Mouse (Mus musculus) liver, embryonic 14.5 days (tissue): ENCODE results near the gene Tubb5. TPM values are rescaled to one million over a fixed set of nuclear protein-coding genes. Genes with fewer than 3 reads are reported as not detected.
"Not testable (repeated sequence)": the region's sequence is repeated elsewhere in the genome, so short reads cannot be mapped to it uniquely, and the experiment has no call there.

Experiments used
- ATAC-seq: fragments of 200-750 bp; cut with Nextera tagmentation; 2 replicates; pipeline ENCODE4 v1.8.0; 2017; ENCODE audit warnings: moderate number of reproducible peaks, mild to moderate bottlenecking, moderate library complexity; ENCODE audit not compliant: insufficient read depth
- DNase-seq, 3 experiments: peaks; one replicate each; pipeline ENCODE4 v3.0.0-alpha.2; 2012 to 2013; ENCODE audit warnings: low read depth in 3 of 3, low spot score in 3 of 3
- H3K27ac ChIP-seq: fragments of 300-500 bp; sonication (generic); 2 replicates; pipeline ENCODE4 v1.5.1; 2014; ENCODE audit warnings: moderate library complexity, mild to moderate bottlenecking, control low read depth, inconsistent platforms
- H3K27me3 ChIP-seq: fragments of 300-500 bp; sonication (generic); 2 replicates; pipeline ENCODE4 v1.6.1; 2014; ENCODE audit warnings: mild to moderate bottlenecking, low read length, moderate library complexity; ENCODE audit not compliant: control insufficient read depth, insufficient read depth
- H3K36me3 ChIP-seq: fragments of 300-500 bp; sonication (generic); replicated peaks from 2 replicates; pipeline ENCODE4 v1.6.1; 2014; ENCODE audit warnings: low read depth; ENCODE audit not compliant: control insufficient read depth, insufficient read depth
- H3K4me1 ChIP-seq, 2 experiments: fragments of 200-500 bp in 1 of 2; fragments of 300-500 bp in 1 of 2; sonication (generic) in 1 of 2; replicated peaks; 2 replicates each; pipeline ENCODE4 v1.6.1; 2012 to 2014; ENCODE audit warnings: antibody characterized with exemption in 1 of 2, inconsistent platforms in 1 of 2, low read length in 1 of 2; ENCODE audit not compliant: control insufficient read depth in 2 of 2, insufficient read depth in 2 of 2
- H3K4me2 ChIP-seq: fragments of 300-500 bp; sonication (generic); 2 replicates; pipeline ENCODE4 v1.6.1; 2014; ENCODE audit warnings: low read depth, mild to moderate bottlenecking, control low read depth, moderate library complexity
- H3K4me3 ChIP-seq, 2 experiments: fragments of 200-500 bp in 1 of 2; fragments of 300-500 bp in 1 of 2; sonication (generic) in 1 of 2; 2 replicates each; pipeline ENCODE4 v1.5.1; 2012 to 2014; ENCODE audit warnings: low read depth in 2 of 2, low read length in 2 of 2, mild to moderate bottlenecking in 2 of 2, control low read depth in 1 of 2, inconsistent platforms in 1 of 2, moderate library complexity in 1 of 2; ENCODE audit not compliant: insufficient read depth in 1 of 2
- H3K9ac ChIP-seq: fragments of 300-500 bp; sonication (generic); replicated peaks from 2 replicates; pipeline ENCODE4 v1.6.1; 2014; ENCODE audit warnings: mild to moderate bottlenecking, control low read depth, moderate library complexity
- H3K9me3 ChIP-seq: fragments of 300-500 bp; sonication (generic); 2 replicates; pipeline ENCODE4 v1.6.1; 2016; ENCODE audit warnings: low read length, mixed read lengths; ENCODE audit not compliant: control insufficient read depth
- CTCF ChIP-seq: IDR thresholded peaks from 2 replicates; pipeline ENCODE4 v1.5.1; 2016; ENCODE audit warnings: antibody characterized with exemption, low read depth, control low read depth
- EP300 ChIP-seq: IDR thresholded peaks from 2 replicates; pipeline ENCODE4 v1.6.1; 2016; ENCODE audit warnings: antibody characterized with exemption, low read depth
- WGBS: fragments of 180-500 bp; shearing (Covaris S2); extraction: QIAGEN DNeasy Blood & Tissue Kit; methylation state at CpG from one replicate; pipeline ENCODE4 v1.1.7; 2014; ENCODE audit not compliant: insufficient replicate concordance; 5-methylcytosine and 5-hydroxymethylcytosine counted together
- polyA plus RNA-seq, 2 experiments: library from polyadenylated mRNA; depleted of rRNA in 1 of 2; stranded (reverse) in 1 of 2; unstranded in 1 of 2; fragments of >200 nt; fragmentation: Nextera tagmentation in 1 of 2; extraction: Ambion mirVana in 1 of 2; gene quantifications; 2 replicates each; pipeline versions ENCODE4 v1.2.1 to v1.2.3; 2012 to 2014

Gene Tubb5
- polyA plus RNA-seq, 2 experiments: 330 to 467 TPM

DNA sequence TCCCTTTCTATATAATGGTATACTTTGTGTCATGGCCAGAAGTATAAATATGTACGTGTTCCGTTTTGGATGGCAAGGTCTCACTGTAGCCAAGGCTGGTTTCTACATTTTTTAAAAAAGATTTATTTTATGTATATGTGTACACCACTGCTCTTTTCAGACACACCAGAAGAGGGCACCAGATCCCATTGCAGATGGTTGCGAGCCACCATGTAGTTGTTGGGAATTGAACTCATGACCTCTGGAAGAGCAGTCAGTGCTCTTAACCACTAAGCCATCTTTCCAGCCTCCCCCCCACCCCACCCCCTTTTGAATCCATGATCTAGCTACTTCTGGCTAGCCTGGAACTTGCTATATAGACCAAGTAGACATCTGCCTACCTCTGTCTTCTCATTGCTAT is 5.4 kb upstream of the Tubb5 start:
- Histone ChIP-seq H3K4me3 (no peak overlapping the region), H3K36me3 (peaks cover 42% of the 10 kb centered on the region), H3K27ac (no peak overlapping the region), H3K9ac (no peak overlapping the region), H3K4me2 (no peak overlapping the region), H3K27me3 (no peaks in the 10 kb centered on the region), H3K9me3 (no peaks in the 10 kb centered on the region), H3K4me1 (peaks cover 22 to 34% of the 10 kb centered on the region in 2 experiments)
- 87% methylated on average over 3 of the region's 3 CpGs for WGBS
- DNase-seq: no peak
- TF ChIP-seq CTCF (peak; percentile 47), EP300 (no peak)
- no peak for ATAC-seq

DNA sequence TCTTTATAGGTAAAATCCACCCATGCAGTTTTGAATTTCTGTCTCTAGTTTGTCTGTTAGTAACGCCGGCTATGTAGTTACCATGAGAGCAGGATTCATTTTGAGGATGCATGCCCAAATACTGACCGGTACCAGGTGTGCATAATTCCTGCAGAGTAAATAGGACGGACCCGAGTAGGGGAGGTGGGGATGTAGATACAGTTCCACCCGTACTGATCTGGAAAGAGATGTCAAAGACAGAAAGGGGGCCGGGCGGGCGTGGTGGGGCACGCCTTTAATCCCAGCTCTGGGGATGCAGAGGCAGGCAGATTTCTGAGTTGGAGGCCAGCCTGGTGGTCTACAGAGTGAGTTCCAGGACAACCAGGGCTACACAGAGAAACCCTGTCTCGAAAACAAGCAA is 3.9 kb upstream of the Tubb5 start:
- peaks cover 27% of the 10 kb centered on the region for H3K36me3 ChIP-seq
- no peak for ATAC-seq
- peak overlapping the region; percentile 88 for H3K27ac ChIP-seq
- peak overlapping the region; percentile 83 for H3K9ac ChIP-seq
- 6% methylated on average over 11 of the region's 11 CpGs for WGBS
- no peaks in the 10 kb centered on the region for H3K9me3 ChIP-seq
- H3K27me3 ChIP-seq: no peaks in the 10 kb centered on the region
- peaks cover 24 to 35% of the 10 kb centered on the region in 2 experiments for H3K4me1 ChIP-seq
- H3K4me2 ChIP-seq: peak overlapping the region; percentile 82
- no peak for DNase-seq
- H3K4me3 ChIP-seq: peak overlapping the region; percentile 74 to 86
- TF ChIP-seq CTCF: no peak
- no peak for TF ChIP-seq EP300

DNA sequence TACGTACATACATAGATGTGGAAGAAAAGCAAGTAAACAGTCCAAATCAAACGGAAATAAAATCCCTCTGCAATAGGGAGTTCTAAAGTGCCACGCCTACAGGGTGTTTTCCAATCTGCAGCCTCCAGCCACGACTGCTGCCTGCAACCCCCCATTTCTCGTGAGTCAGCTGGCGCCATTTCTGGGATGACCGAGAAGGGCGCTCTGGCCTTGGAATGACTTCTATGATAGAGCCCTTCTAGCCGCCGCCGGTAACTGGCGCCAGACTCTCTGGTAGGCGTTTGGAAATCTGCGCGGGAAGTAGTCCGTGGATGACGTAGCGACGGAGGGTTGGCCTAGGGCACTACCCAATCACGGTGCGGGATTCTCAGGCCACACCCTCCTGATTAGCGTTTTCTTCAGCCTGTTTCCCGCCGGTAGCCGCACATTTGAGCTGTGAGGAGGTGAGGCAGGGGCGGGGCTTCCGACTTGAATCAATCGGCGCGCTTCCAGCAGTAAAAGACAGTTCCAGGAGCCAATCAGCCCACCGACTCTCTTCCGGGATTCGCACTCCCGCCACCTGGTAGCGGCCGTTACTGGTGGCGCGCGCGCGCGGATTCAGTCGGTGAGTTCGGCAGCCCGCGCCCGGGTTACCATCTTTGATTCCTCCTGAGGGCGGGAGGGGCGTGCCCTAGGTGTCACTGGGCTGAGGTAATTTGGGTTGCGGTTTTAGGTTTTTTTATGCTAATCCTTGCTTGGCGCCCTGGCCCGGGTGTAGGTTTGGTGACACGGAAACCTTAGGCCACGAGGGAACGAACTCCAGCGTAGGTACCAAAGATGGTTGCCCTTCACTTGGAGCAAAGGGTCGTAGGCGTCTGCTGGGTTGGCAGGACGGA is 3.2 kb upstream of the Tubb5 start, which contains the start of gene Mdc1:
Gene Mdc1, plus strand, starts transcription at position 440 of the 875 bp plus-strand sequence.
- TF ChIP-seq CTCF (peak; percentile 54), EP300 (peak; percentile 78)
- Histone ChIP-seq H3K9ac (peak within 1 kb of the TSS; percentile 83), H3K4me2 (peak within 1 kb of the TSS; percentile 96), H3K9me3 (no peaks in the 10 kb centered on the region), H3K36me3 (peaks cover 25% of the 10 kb centered on the region), H3K27me3 (no peaks in the 10 kb centered on the region), H3K4me3 (peak within 1 kb of the TSS; percentile 74 to 86), H3K27ac (peak within 1 kb of the TSS; percentile 96), H3K4me1 (peaks cover 27 to 37% of the 10 kb centered on the region in 2 experiments)
- WGBS: under 1% methylated on average over 59 of the region's 59 CpGs
- ATAC-seq (peak; percentile 84), DNase-seq (peak; percentile 100)

DNA sequence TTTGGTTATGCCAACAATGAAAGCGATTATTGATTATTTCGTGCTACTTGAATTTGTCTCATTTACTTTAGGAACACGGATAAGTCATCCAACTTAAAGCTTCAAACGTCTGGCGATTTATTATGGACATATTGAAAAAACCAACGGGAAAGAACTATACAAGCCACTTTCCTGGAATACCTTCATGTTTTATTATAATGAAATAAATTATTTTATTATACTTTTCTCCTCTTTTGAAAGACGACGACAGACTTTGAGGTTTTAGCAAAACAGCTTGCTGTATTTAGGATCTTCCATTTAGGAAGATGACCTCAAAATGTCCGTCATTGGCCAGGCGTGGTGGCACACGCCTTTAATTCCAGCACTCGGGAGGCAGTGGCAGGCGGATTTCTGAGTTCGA is 2.5 kb upstream of the Tubb5 start:
- Histone ChIP-seq H3K4me2 (peak overlapping the region; percentile 96), H3K4me1 (peaks cover 34 to 43% of the 10 kb centered on the region in 2 experiments), H3K27me3 (no peaks in the 10 kb centered on the region), H3K27ac (peak overlapping the region; percentile 96), H3K36me3 (peaks cover 25% of the 10 kb centered on the region), H3K9me3 (no peaks in the 10 kb centered on the region), H3K4me3 (peak overlapping the region; percentile 50 to 74), H3K9ac (peak overlapping the region; percentile 59)
- DNase-seq: no peak
- no peak for ATAC-seq
- TF ChIP-seq EP300 (no peak), CTCF (no peak)
- WGBS: 42% methylated on average over 14 of the region's 14 CpGs

DNA sequence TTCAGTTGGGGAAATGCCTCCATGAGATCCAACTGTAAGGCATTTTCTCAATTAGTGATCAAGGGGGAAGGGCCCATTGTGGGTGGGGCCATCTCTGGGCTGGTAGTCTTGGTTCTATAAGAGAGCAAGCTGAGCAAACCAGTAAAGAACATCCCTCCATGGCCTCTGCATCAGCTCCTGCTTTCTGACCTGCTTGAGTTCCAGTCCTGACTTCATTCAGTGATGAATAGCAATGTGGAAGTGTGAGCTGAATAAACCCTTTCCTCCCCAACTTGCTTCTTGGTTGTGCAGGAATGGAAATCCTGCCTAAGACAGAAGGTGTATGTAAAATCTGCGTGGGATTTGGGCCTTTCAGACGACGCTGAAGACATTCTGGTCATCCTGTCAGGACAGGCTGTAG is 896 bp upstream of the Tubb5 start:
- ATAC-seq, H3K27me3 ChIP-seq, DNase-seq, H3K9me3 ChIP-seq: not testable (repeated sequence)
- peak overlapping the region; percentile 96 for H3K4me2 ChIP-seq
- peak overlapping the region; percentile 64 to 98 for H3K4me3 ChIP-seq
- peaks cover 29% of the 10 kb centered on the region for H3K36me3 ChIP-seq
- peak overlapping the region; percentile 100 for H3K9ac ChIP-seq
- WGBS: 49% methylated on average over 3 of the region's 3 CpGs
- H3K27ac ChIP-seq: peak overlapping the region; percentile 96
- H3K4me1 ChIP-seq: peaks cover 44 to 48% of the 10 kb centered on the region in 2 experiments
